Mouse (Mus musculus) c-Kit-positive CD71-positive TER-119-negative erythroid progenitor cells, embryonic 14.5 days (primary cell): ENCODE measurements around the gene Tub.

ENCODE experiments used
- DNase-seq: peaks from one replicate; pipeline ENCODE4 v3.0.0-alpha.2; 2013; ENCODE audit warnings: low read depth

The Tub gene

DNA sequence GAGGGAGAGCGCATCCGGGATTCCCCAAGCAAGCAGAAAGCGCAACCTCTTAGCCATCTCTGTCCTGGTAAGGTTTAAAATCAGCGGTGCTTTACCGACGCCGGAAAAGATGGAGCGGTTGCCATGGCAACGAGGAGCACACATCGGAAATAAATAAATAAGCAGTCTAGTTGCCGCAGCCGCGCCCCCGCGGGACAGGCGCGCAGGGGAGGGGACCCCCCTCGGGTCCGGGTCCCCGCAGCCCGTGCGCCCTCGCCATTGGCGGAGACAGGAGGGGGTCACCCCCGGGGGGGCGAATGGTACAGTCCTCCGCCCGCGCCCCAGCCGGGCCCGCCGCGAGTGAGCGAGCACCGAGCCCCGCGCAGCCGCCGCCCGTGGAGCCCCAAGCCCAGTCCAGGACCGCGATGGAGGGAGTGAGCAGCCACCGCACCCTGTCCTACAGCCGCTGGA, at the start of gene Tub:
Tub (plus strand) TSS at position 27 of the 450 bp plus-strand sequence.
- DNase-seq: no peak

DNA sequence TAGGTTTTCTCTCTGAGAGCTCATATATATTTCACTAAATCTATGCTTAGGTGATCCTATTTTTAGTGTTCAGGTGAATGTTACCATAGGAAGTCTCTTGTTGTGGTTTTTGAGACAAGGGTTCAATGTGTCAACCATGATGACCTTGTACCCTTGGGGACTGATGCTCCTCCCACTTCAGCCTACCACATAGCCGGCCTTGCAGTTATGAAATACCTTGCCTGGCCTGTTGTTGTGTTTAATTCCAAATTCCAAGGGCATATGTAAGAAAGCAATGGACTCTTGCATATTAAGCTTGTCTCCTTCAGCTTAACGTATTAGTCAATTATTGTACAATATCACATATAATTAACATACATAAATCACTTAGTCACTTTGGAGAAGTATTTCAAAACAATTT, 46.2 kb upstream of the Tub start:
- DNase-seq: no peak

DNA sequence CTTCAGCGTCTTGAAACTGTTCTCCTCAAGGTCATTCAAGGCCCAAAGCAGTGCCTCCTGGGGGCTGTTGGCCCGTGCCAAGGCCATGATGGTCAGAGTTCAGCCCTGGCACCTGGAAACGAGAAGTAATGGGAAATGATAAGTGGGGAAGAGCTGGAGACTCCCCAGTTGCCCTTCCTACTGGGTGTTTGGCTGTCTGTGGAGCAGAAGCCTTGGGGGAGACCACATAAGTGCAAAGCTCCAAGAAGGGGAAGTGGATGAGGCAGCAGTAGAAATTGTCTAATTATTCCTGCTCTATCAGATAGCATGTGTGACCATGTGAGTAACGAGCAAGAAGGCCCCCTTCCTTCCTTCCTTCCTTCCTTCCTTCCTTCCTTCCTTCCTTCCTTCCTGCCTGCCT, 23.1 kb upstream of the Tub start:
- no peak for DNase-seq

DNA sequence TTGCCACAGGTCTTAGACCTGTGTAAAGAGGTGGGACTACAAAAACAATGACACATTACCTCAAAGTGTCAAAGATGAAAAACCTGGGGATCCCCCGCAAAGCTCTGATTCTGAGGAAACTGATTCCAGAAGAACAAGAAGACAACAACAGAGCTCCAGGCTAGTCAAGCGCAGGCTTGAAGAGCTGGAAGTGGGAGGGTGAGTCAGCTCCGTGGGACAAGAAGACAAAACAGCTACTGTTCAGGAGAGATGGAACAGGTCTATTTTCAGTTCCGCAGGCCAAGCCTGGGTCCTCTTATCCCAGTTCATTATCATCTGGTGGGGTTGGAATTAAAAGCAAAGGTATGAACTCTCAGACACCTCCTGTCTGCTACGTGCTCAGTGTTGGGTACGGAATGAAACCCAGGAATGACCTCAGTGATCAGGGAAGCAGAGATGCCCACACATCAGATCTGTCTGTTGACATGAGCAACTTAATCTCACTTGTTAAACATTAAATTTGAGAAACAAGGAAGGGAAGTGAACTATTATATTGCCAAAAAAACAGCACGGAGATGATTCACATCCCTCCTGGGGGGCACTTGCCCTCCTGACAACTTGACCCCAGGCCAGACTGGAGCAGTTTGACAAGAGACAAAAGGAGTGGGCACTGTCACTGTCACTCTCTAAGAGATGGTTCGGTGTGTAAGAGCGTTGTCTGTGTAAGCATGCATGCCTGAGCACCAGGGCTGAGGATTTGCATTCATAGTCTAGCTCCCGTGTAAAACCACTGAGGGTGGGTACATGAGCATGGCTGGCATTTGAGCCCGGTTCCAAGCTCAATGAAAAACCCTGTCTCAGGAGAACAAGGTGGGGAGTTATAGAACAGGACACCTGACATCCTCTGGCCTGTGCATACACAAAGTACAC, 21.6 kb upstream of the Tub start:
- no peak for DNase-seq

GRCm38 (mm10) chr7:108929726-108930393, 20.3 kb upstream of the Tub start, which contains the start of gene Nlrp10:
Gene Nlrp10, minus strand, starts transcription at chr7:108930178.
- no peak for DNase-seq

DNA sequence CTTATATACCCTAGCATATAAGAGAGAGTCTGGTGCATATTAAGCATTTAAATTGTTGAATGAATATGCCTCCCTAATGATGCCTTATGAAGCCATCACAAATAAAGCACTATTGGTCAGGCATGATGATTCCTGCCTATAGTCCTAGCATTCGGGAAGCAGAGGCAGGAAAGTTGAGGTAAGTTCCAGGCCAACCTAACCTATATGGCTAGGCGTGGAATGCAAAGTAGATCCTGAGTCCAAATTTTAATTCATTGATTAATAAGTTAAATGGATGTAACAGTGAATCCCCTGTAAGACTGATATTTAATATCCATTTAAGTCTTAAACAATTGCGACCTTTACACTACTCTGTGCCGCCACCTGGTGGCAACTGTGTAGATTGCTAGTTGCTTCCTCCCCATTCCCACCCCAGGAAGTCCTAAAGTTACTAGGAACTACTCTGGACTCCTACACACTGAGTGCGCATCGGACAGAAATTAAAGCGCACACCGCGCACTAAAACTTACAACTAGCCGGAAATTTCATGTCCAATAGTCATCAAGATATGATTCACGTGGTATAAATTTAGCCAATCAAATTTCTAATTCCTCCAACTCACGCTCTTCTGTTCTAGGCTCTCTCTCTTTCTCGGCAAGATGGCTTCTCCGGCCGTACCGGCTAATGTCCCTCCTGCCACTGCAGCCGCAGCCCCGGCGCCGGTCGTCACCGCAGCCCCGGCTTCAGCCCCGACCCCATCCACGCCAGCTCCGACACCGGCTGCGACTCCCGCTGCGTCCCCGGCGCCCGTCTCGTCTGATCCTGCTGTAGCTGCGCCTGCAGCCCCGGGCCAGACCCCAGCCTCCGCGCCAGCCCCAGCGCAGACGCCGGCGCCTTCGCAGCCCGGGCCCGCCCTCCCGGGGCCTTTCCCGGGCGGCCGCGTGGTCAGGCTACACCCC, 16.1 kb upstream of the Tub start, which contains the start of gene Eif3f:
Eif3f (plus strand) TSS at position 624 of the 938 bp plus-strand sequence.
- peak; percentile 97 for DNase-seq

DNA sequence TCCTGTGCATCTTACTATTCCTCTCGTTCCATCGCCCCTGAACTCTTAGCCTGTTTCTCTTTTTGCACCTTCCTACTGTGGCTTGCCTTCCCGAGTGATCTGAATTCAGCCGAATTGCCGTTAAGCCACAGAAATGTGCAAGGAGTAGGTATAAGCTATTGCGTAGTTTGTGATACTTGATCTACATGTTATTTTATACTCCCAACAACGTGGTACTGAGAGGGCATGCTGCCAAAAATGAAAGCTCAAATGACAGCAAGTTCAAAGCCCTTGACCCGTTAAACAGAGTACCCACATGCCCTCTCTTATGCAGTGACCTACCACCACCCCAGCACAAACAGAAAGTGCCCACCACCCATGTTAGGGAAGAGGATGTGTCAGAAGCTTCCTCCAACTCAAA, 15.3 kb upstream of the Tub start:
- no peak for DNase-seq

GRCm38 (mm10) chr7:108935411-108935810, 14.7 kb upstream of the Tub start:
- DNase-seq: no peak

DNA sequence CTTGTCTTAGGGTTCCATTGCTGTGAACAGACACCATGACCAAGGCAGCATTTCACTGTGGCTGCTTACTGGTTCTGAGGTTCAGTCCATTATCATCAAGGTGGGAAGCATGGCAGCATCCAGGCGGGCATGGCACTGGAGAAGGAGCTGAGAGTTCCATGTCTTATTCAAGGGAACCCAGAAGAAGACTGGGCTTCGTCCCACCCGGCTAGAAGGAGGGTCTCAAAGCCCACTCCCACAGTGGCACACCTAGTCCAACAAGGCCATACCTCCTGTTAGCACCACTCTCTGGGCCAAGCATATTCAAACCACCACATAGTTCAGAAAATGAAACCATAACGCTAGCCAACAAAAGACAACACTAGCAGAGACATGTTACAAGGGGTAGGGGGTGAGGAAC, 13.5 kb upstream of the Tub start:
- DNase-seq: no peak

DNA sequence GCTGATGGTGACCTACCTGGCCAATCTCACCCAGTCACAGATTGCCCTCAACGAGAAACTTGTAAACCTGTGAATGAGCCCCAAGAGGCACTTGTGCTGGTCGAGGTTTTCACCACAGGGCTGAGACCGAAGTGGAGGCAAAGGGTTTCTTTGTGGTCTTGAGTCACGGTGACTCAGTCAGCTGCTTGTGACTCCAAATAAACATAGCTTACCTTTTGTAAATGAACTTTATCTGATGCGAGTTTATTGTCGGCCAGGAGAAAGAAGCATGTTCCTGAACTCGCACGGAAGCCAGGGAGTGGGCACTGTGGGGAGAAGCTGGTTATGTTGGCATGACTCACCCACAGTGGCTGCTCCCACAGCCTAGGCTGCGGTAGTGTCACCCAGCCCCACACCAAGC, 8.7 kb upstream of the Tub start:
- DNase-seq: no peak

DNA sequence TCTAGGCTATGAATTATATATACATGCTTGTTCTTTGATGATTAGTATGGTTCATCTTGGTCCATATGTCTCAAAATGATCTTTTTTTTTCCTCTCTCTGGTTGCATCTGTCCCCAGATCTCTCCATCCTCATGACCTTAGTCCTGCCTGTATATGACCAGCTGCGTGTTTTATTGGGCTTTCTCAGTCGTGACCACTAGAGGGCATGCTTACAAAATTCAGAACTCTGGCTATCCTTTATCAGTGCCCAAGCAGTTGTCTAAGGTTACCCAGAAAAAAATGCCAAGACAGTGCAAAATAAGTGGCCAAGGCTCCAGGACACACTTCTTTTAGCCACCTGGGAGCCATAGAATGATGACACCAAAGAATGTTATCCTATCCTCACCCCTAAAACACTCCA, 6.1 kb upstream of the Tub start:
- peak; percentile 65 for DNase-seq

GRCm38 (mm10) chr7:108948611-108949010, 1.5 kb upstream of the Tub start:
- DNase-seq: no peak

DNA sequence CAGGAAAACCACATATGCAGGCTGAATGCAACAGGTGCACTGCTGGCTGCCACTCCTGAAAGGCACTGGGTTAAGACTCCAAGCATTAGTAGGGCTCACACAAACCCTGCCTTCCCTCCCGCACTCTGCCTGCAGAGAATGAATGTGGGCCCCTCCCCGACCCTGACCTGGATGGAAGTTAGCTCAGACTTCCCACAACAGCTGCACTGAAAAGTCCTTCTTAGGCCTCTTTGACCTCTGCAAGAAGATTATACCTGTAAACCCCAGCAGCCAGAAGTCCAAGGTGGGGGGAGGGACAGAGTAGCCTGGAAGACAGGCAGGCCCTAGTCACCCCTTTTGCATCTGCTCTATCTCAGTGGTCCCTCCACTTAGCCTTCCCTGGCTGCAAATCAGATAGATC, 837 bp upstream of the Tub start:
- no peak for DNase-seq

DNA sequence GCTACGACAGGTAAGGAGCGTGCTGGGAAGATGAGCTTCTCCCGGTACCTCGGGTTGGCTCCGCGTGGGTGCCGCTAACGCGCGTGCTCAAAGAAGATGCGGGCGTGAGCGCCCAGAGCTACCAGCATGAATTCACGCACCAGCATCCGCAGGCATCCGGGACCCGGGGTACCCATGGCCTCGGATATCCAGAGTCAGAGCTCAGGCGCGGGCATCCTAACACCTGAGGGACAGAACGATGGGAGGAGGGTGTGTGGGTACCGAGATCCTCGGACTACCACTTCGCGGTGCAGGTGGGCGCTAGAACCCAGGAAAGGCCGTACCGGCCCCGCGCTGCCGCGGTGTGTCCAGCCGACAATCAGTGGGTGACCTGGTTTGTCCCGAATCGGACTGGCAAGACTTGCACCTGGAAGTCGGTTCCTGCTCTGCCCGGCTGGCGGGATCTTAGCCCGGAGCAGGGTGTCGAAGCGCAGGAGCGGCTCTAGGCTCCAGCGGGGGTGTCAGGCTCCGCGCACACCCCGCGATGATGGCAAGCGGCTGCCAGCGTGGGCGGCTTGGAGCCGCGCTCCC, 709 bp downstream of the Tub start:
- DNase-seq: no peak

DNA sequence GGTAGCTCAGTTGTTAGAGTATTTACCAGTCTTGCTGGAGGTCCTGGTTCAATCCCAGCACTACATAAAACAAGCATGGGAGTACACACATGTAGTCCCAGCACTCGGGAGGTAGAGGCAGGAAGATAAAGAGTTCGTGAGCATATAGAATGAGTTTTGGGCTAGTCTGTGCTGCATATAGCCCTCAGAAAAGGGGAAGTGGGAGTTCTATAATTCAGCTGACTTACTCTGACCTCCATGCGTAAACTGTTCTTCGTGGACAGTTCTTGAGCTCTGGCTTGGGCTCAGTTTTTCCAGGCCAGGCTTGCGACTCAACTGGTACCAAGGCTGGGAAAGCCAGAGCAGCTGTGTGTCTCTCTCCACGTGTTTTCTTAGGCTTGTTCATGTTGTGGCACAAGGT, 2.7 kb downstream of the Tub start:
- DNase-seq: no peak

DNA sequence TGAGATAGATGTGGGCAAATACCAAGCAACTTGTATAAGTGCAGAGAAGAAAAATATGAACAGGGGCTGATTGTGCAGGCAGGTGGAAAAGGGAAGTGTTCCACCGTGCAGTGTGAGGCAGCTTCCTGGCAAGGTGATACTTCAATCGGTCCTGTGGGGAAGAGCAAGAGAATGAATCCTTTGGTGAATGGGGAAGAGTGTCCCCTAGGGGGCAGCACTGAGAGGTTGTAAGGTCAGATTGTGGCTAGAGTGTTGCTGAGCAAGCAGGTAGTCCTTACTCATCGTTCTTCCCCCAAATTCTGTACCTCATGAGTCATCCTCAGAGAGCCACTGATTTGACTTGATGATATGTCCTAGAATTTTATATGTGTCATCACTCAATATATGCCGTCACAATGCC, 4.0 kb downstream of the Tub start:
- DNase-seq: peak; percentile 41

DNA sequence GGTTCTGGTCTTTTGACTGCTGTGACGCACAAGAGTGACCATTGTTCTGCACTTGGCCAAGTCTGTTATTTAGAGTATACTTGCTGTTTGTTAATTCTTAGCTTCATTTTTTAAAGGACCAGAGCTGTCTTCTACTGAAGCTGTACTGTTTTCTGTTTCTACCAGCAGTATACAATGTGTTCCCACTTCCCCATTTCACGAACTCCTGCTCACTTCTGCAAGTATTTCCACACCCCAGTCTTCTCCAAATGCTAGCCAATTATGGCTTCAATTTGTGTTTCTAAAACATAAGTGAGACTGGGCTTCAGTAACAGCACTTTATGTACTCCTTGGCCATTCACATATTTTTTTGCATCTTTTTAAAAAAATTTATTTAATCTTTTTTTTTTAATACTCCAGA, 7.6 kb downstream of the Tub start:
- no peak for DNase-seq

DNA sequence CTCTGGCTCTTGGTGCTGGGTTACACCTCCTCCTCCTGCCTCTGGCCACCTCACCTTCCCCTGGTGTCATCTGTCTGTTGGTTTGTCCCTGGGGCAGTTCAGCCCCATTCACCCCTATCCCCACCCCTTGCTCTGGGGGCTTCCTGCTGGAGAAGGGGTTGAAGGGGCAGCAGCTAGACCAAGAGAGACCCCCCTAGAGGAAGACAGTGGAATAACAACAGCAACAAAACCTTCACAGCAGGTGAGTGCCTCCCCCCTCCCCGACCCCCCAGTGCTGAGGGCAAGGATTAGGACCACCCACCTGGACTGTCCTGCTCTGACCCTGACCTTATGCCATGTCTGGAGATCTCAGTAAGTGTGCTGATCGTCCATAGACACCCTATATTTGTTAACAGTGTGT, 15.8 kb downstream of the Tub start:
- no peak for DNase-seq

- peak; percentile 42 for DNase-seq
Observed at GRCm38 (mm10) chr7:108966742-108967362, 16.7 kb downstream of the Tub start.

- DNase-seq: no peak
Observed at GRCm38 (mm10) chr7:108968201-108968600, 18.1 kb downstream of the Tub start.

- no peak for DNase-seq
Observed at GRCm38 (mm10) chr7:108972273-108972672, 22.1 kb downstream of the Tub start.
